Mouse (Mus musculus) hindbrain, embryonic 10.5 days (tissue): ENCODE measurements around the gene Caskin1. TPM values are rescaled to one million over a fixed set of nuclear protein-coding genes. Genes with fewer than 3 reads are reported as not detected.

Experiments used
- DNase-seq: peaks from one replicate; pipeline ENCODE4 v3.0.0-alpha.2; 2017; ENCODE audit warnings: low spot score
- H3K27ac ChIP-seq: fragments of 300-500 bp; sonication (generic); 2 replicates; pipeline ENCODE4 v1.5.1; 2016; ENCODE audit warnings: mild to moderate bottlenecking, moderate library complexity
- H3K27me3 ChIP-seq: fragments of 300-500 bp; sonication (generic); 2 replicates; pipeline ENCODE4 v1.6.1; 2016; ENCODE audit warnings: mild to moderate bottlenecking; ENCODE audit not compliant: poor library complexity, insufficient read depth, severe bottlenecking
- H3K36me3 ChIP-seq: fragments of 300-500 bp; sonication (generic); 2 replicates; pipeline ENCODE4 v1.6.1; 2016; ENCODE audit warnings: mild to moderate bottlenecking, moderate library complexity
- H3K4me1 ChIP-seq: fragments of 300-500 bp; sonication (generic); replicated peaks from 2 replicates; pipeline ENCODE4 v1.6.1; 2016; ENCODE audit warnings: mild to moderate bottlenecking
- H3K4me3 ChIP-seq: fragments of 300-500 bp; sonication (generic); 2 replicates; pipeline ENCODE4 v1.5.1; 2016; ENCODE audit warnings: mild to moderate bottlenecking, moderate library complexity
- H3K9me3 ChIP-seq: fragments of 300-500 bp; sonication (generic); 2 replicates; pipeline ENCODE4 v1.6.1; 2016; ENCODE audit warnings: mild to moderate bottlenecking, moderate library complexity
- WGBS: fragments of 180-500 bp; shearing (Covaris S2); methylation state at CpG from one replicate; pipeline ENCODE4 v1.1.7; 2016; 5-methylcytosine and 5-hydroxymethylcytosine counted together
- polyA plus RNA-seq: library from polyadenylated mRNA; unstranded; fragments of >200 nt; fragmentation: Nextera tagmentation; extraction: Ambion mirVana; gene quantifications from 2 replicates; pipeline ENCODE4 v1.2.1, GENCODE M21; 2016

Caskin1 gene
- polyA plus RNA-seq, 1 experiment from 2014 or later = 10.2 TPM

GRCm38 (mm10) chr17:24461580-24461979, 26.8 kb upstream of the Caskin1 start:
- Histone ChIP-seq H3K27me3 (no peaks in the 10 kb centered on the region), H3K9me3 (no peaks in the 10 kb centered on the region), H3K4me3 (no peak overlapping the region), H3K36me3 (no peaks in the 10 kb centered on the region), H3K4me1 (no peaks in the 10 kb centered on the region), H3K27ac (no peak overlapping the region)
- WGBS = 63% methylated on average over 2 of the region's 2 CpGs
- DNase-seq = no peak

- Histone ChIP-seq H3K36me3 (no peaks in the 10 kb centered on the region), H3K27me3 (no peaks in the 10 kb centered on the region), H3K4me3 (no peak overlapping the region), H3K4me1 (no peaks in the 10 kb centered on the region), H3K27ac (no peak overlapping the region), H3K9me3 (no peaks in the 10 kb centered on the region)
- no peak for DNase-seq
- 98% methylated on average over 1 of the region's 1 CpGs for WGBS
These were observed 25.5 kb upstream of the Caskin1 start for GRCm38 (mm10) chr17:24462932-24463331.

- Histone ChIP-seq H3K4me1 (no peaks in the 10 kb centered on the region), H3K27me3 (no peaks in the 10 kb centered on the region), H3K27ac (no peak overlapping the region), H3K9me3 (no peaks in the 10 kb centered on the region), H3K4me3 (no peak overlapping the region), H3K36me3 (no peaks in the 10 kb centered on the region)
- WGBS = 63% methylated on average over 6 of the region's 6 CpGs
- no peak for DNase-seq
These were observed 24.8 kb upstream of the Caskin1 start for GRCm38 (mm10) chr17:24463374-24464133.

- Histone ChIP-seq H3K9me3 (no peaks in the 10 kb centered on the region), H3K36me3 (peaks cover 19% of the 10 kb centered on the region), H3K4me1 (peaks cover 32% of the 10 kb centered on the region), H3K27me3 (no peaks in the 10 kb centered on the region), H3K4me3 (no peak overlapping the region), H3K27ac (no peak overlapping the region)
- no peak for DNase-seq
- WGBS = 93% methylated on average over 5 of the region's 5 CpGs
These were observed 19.7 kb upstream of the Caskin1 start for GRCm38 (mm10) chr17:24468636-24469246.

- peaks cover 35% of the 10 kb centered on the region for H3K4me1 ChIP-seq
- WGBS = 19% methylated on average over 7 of the region's 7 CpGs
- no peaks in the 10 kb centered on the region for H3K9me3 ChIP-seq
- H3K4me3 ChIP-seq = peak overlapping the region; percentile 96
- DNase-seq = no peak
- peaks cover 25% of the 10 kb centered on the region for H3K36me3 ChIP-seq
- H3K27ac ChIP-seq = peak overlapping the region; percentile 96
- no peaks in the 10 kb centered on the region for H3K27me3 ChIP-seq
These were observed 19.0 kb upstream of the Caskin1 start for GRCm38 (mm10) chr17:24469336-24469909.

- H3K27me3 ChIP-seq = no peaks in the 10 kb centered on the region
- 0% methylated on average over 73 of the region's 75 CpGs for WGBS
- peak within 1 kb of the TSS; percentile 96 for H3K4me3 ChIP-seq
- H3K4me1 ChIP-seq = peaks cover 35% of the 10 kb centered on the region
- H3K27ac ChIP-seq = peak within 1 kb of the TSS; percentile 96
- H3K9me3 ChIP-seq = no peaks in the 10 kb centered on the region
- peak; percentile 99 for DNase-seq
- peaks cover 32% of the 10 kb centered on the region for H3K36me3 ChIP-seq
These were observed 18.3 kb upstream of the Caskin1 start, which contains the start of the genes E4f1 and Pgp for GRCm38 (mm10) chr17:24469910-24470602. Gene E4f1 (minus strand): TSS chr17:24470313. Gene Pgp (plus strand): TSS chr17:24470392.

- peaks cover 40% of the 10 kb centered on the region for H3K36me3 ChIP-seq
- 1% methylated on average over 68 of the region's 68 CpGs for WGBS
- H3K4me3 ChIP-seq = peak overlapping the region; percentile 96
- no peak for DNase-seq
- H3K9me3 ChIP-seq = no peaks in the 10 kb centered on the region
- H3K27me3 ChIP-seq = no peaks in the 10 kb centered on the region
- H3K27ac ChIP-seq = peak overlapping the region; percentile 96
- H3K4me1 ChIP-seq = peaks cover 35% of the 10 kb centered on the region
These were observed 17.5 kb upstream of the Caskin1 start for GRCm38 (mm10) chr17:24470701-24471527.

GRCm38 (mm10) chr17:24472512-24472911, 15.9 kb upstream of the Caskin1 start:
- H3K36me3 ChIP-seq = peaks cover 56% of the 10 kb centered on the region
- WGBS = 95% methylated on average over 4 of the region's 4 CpGs
- H3K4me3 ChIP-seq = peak overlapping the region; percentile 96
- peaks cover 40% of the 10 kb centered on the region for H3K4me1 ChIP-seq
- H3K27ac ChIP-seq = no peak overlapping the region
- no peaks in the 10 kb centered on the region for H3K9me3 ChIP-seq
- H3K27me3 ChIP-seq = no peaks in the 10 kb centered on the region
- DNase-seq = no peak

GRCm38 (mm10) chr17:24473612-24474275, 14.7 kb upstream of the Caskin1 start, which contains the start of gene Bricd5:
Gene Bricd5 (plus strand): TSS chr17:24473884.
- WGBS = 78% methylated on average over 6 of the region's 6 CpGs
- peak within 1 kb of the TSS; percentile 96 for H3K4me3 ChIP-seq
- peaks cover 59% of the 10 kb centered on the region for H3K36me3 ChIP-seq
- peak within 1 kb of the TSS; percentile 66 for H3K27ac ChIP-seq
- DNase-seq = peak; percentile 17
- no peaks in the 10 kb centered on the region for H3K27me3 ChIP-seq
- peaks cover 50% of the 10 kb centered on the region for H3K4me1 ChIP-seq
- H3K9me3 ChIP-seq = no peaks in the 10 kb centered on the region

GRCm38 (mm10) chr17:24474557-24474956, 13.8 kb upstream of the Caskin1 start:
- peak overlapping the region; percentile 66; the same call in 1 of the 2 replicates for H3K27ac ChIP-seq
- 66% methylated on average over 5 of the region's 5 CpGs for WGBS
- H3K36me3 ChIP-seq = peaks cover 59% of the 10 kb centered on the region
- H3K9me3 ChIP-seq = no peaks in the 10 kb centered on the region
- H3K27me3 ChIP-seq = no peaks in the 10 kb centered on the region
- H3K4me1 ChIP-seq = peaks cover 50% of the 10 kb centered on the region
- DNase-seq = no peak
- no peak overlapping the region for H3K4me3 ChIP-seq

- WGBS = 92% methylated on average over 6 of the region's 6 CpGs
- no peaks in the 10 kb centered on the region for H3K9me3 ChIP-seq
- no peak overlapping the region for H3K27ac ChIP-seq
- no peaks in the 10 kb centered on the region for H3K27me3 ChIP-seq
- no peak for DNase-seq
- H3K4me1 ChIP-seq = peaks cover 59% of the 10 kb centered on the region
- peaks cover 59% of the 10 kb centered on the region for H3K36me3 ChIP-seq
- H3K4me3 ChIP-seq = no peak overlapping the region
These were observed 12.8 kb upstream of the Caskin1 start for GRCm38 (mm10) chr17:24475586-24475985.
